Mouse (Mus musculus) adrenal gland, postnatal 36 days (tissue): ENCODE results near the gene Tank. TPM values are rescaled to one million over a fixed set of nuclear protein-coding genes. Genes with fewer than 3 reads are reported as not detected.

Experiments
- DNase-seq, 2 experiments: peaks; one replicate each; pipeline ENCODE4 v3.0.0; 2021; ENCODE audit warnings: mixed read lengths in 1 of 2
- total RNA-seq, 2 experiments: library from RNA; stranded (reverse); gene quantifications; 2 replicates each; pipeline ENCODE4 v1.2.3; 2021

The Tank gene
- total RNA-seq, 2 experiments from 2014 or later = 34.9 to 47.6 TPM

- DNase-seq = no peak
Measured at GRCm38 (mm10) chr2:61580091-61580490, 1.7 kb downstream of the Tank start.

- DNase-seq = no peak
Measured at GRCm38 (mm10) chr2:61580555-61581080, 2.2 kb downstream of the Tank start.

GRCm38 (mm10) chr2:61582578-61583315 lies 4.4 kb downstream of the Tank start:
- DNase-seq = peak; percentile 6 to 26

- DNase-seq = no peak
Measured at GRCm38 (mm10) chr2:61585447-61585846, 7.1 kb downstream of the Tank start.

GRCm38 (mm10) chr2:61586166-61586565 lies 7.8 kb downstream of the Tank start:
- no peak for DNase-seq

GRCm38 (mm10) chr2:61590751-61591150 lies 12.4 kb downstream of the Tank start:
- DNase-seq = no peak

- no peak for DNase-seq
Measured at GRCm38 (mm10) chr2:61592095-61592494, 13.7 kb downstream of the Tank start.

GRCm38 (mm10) chr2:61592699-61593029 lies 14.3 kb downstream of the Tank start:
- DNase-seq = no peak

- DNase-seq = peak; percentile 95 to 96
Measured at GRCm38 (mm10) chr2:61593030-61593811, 14.8 kb downstream of the Tank start.

GRCm38 (mm10) chr2:61593871-61594304 lies 15.5 kb downstream of the Tank start:
- DNase-seq = no peak

- DNase-seq = no peak
Measured at GRCm38 (mm10) chr2:61599730-61600129, 21.3 kb downstream of the Tank start.

- peak; percentile 37 to 41 for DNase-seq
Measured at GRCm38 (mm10) chr2:61603461-61603860, 25.1 kb downstream of the Tank start.

- no peak for DNase-seq
Measured at GRCm38 (mm10) chr2:61606942-61607341, 28.6 kb downstream of the Tank start.

- no peak for DNase-seq
Measured at GRCm38 (mm10) chr2:61623996-61624395, 45.6 kb downstream of the Tank start.

GRCm38 (mm10) chr2:61630864-61631555 lies 52.6 kb downstream of the Tank start:
- DNase-seq = no peak

GRCm38 (mm10) chr2:61635099-61635498 lies 56.7 kb downstream of the Tank start:
- DNase-seq = no peak

- DNase-seq = no peak
Measured at GRCm38 (mm10) chr2:61638182-61638581, 59.8 kb downstream of the Tank start.

GRCm38 (mm10) chr2:61642452-61643368 lies 64.3 kb downstream of the Tank start:
- peak; percentile 32 to 54 for DNase-seq

- no peak for DNase-seq
Measured at GRCm38 (mm10) chr2:61651206-61651605, 72.8 kb downstream of the Tank start.

- no peak for DNase-seq
Measured at GRCm38 (mm10) chr2:61651640-61652039, 73.3 kb downstream of the Tank start.

GRCm38 (mm10) chr2:61655046-61655381 lies 76.6 kb downstream of the Tank start:
- DNase-seq = no peak
